Mouse (Mus musculus) ovary, postnatal 36 days (tissue): ENCODE measurements around the gene Acot12.

Experiments
- DNase-seq: peaks from one replicate; pipeline ENCODE4 v3.0.0; 2022; ENCODE audit warnings: low spot score, mixed read lengths

Acot12 gene

DNA sequence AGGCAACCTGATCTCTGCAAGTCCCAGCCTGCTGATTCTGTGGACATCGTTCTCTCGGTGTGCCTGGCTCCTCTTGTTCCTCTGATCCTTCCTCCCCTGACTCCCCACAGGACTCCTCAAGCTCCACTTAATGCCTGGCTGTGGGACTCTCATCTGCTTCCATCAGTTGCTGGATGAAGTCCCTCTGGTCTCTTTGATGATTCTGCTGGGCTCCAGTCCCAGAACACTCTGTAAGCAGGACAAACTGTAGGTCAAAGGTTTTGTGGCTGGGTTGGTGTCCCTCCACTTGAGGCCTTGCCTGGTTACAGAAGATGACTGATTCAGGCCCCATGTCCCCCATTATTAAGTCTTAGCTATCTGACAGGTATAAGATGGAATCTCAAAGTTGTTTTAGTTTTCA, 84.8 kb downstream of the Acot12 start:
- DNase-seq = no peak

DNA sequence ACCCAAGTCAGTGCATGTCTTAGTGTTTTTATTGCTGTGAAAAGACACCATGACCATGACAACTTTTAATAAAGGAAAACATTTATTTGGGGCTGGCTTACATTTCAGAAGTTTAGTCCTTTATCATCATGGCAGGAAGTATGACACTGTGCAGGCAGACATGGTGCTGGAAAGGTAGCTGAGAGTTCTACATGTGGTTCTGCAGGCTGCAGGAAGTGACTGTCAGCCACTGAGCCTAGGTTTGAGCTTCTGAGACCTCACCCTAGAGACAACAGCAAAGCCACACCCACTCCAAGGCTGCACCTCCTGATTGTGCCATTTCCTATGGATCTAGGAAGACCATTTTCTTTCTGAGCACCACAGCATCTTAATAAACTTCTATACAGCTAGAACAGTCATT, 86.6 kb downstream of the Acot12 start:
- DNase-seq = no peak
